Mouse (Mus musculus) testis, adult 2 months (tissue): Measurements from ENCODE around the gene Tmem230.

Source experiments
- CTCF ChIP-seq: fragments of 200-500 bp; IDR thresholded peaks from 2 replicates; pipeline ENCODE4 v1.5.1; 2012; ENCODE audit warnings: low read depth, mild to moderate bottlenecking, inconsistent platforms, low read length, moderate library complexity; ENCODE audit not compliant: control insufficient read depth, insufficient read depth, insufficient replicate concordance
- POLR2A ChIP-seq: fragments of 200-500 bp; IDR thresholded peaks from 2 replicates; pipeline ENCODE4 v1.6.1; 2012; ENCODE audit warnings: low read depth, mild to moderate bottlenecking, inconsistent platforms, low read length, moderate library complexity; ENCODE audit not compliant: control insufficient read depth

- TF ChIP-seq CTCF = no peak
- TF ChIP-seq POLR2A = no peak
These were observed 12.3 kb downstream of the Tmem230 start for GRCm38 (mm10) chr2:132235291-132235690.
